Mouse (Mus musculus) liver, embryonic 16.5 days (tissue): ENCODE results near the gene Cnn3. TPM values are rescaled to one million over a fixed set of nuclear protein-coding genes. Genes with fewer than 3 reads are reported as not detected.

ENCODE experiments used
- ATAC-seq: fragments of 200-750 bp; cut with Nextera tagmentation; 2 replicates; pipeline ENCODE4 v1.8.0; 2017; ENCODE audit warnings: low read depth, mild to moderate bottlenecking, moderate number of reproducible peaks, moderate library complexity
- H3K27ac ChIP-seq: fragments of 300-500 bp; sonication (generic); 2 replicates; pipeline ENCODE4 v1.5.1; 2014; ENCODE audit warnings: mild to moderate bottlenecking, low read length
- H3K27me3 ChIP-seq: fragments of 300-500 bp; sonication (generic); 2 replicates; pipeline ENCODE4 v1.6.1; 2014; ENCODE audit warnings: low read depth, low read length, mixed read lengths; ENCODE audit not compliant: control insufficient read depth, insufficient read depth
- H3K36me3 ChIP-seq: fragments of 300-500 bp; sonication (generic); 2 replicates; pipeline ENCODE4 v1.6.1; 2014; ENCODE audit warnings: mild to moderate bottlenecking; ENCODE audit not compliant: control insufficient read depth, insufficient read depth
- H3K4me1 ChIP-seq: fragments of 300-500 bp; sonication (generic); 2 replicates; pipeline ENCODE4 v1.6.1; 2014; ENCODE audit warnings: low read depth, low read length, mixed read lengths; ENCODE audit not compliant: control insufficient read depth
- H3K4me2 ChIP-seq: fragments of 300-500 bp; sonication (generic); 2 replicates; pipeline ENCODE4 v1.6.1; 2014; ENCODE audit warnings: low read depth, low read length, mixed read lengths
- H3K4me3 ChIP-seq: fragments of 300-500 bp; sonication (generic); 2 replicates; pipeline ENCODE4 v1.5.1; 2014; ENCODE audit warnings: low read depth, mild to moderate bottlenecking, low read length
- H3K9ac ChIP-seq: fragments of 300-500 bp; sonication (generic); 2 replicates; pipeline ENCODE4 v1.6.1; 2014; ENCODE audit warnings: low read depth, low read length
- H3K9me3 ChIP-seq: fragments of 300-500 bp; sonication (generic); replicated peaks from 2 replicates; pipeline ENCODE4 v1.6.1; 2016; ENCODE audit warnings: low read length; ENCODE audit not compliant: control insufficient read depth
- WGBS: fragments of 180-500 bp; shearing (Covaris S2); extraction: QIAGEN DNeasy Blood & Tissue Kit; methylation state at CpG from one replicate; pipeline ENCODE4 v1.1.7; 2014; ENCODE audit not compliant: insufficient replicate concordance; 5-methylcytosine and 5-hydroxymethylcytosine counted together
- polyA plus RNA-seq: library from polyadenylated mRNA; unstranded; fragments of >200 nt; fragmentation: Nextera tagmentation; extraction: Ambion mirVana; gene quantifications from 2 replicates; pipeline ENCODE4 v1.2.1, GENCODE M21; 2015

Gene Cnn3
- polyA plus RNA-seq, 1 experiment from 2014 or later, result 100.0 TPM

- Histone ChIP-seq H3K4me3 (no peak overlapping the region), H3K9ac (no peak overlapping the region), H3K27me3 (no peaks in the 10 kb centered on the region), H3K4me1 (peaks cover 17% of the 10 kb centered on the region), H3K9me3 (no peaks in the 10 kb centered on the region), H3K4me2 (no peak overlapping the region), H3K27ac (no peak overlapping the region), H3K36me3 (peaks cover 13% of the 10 kb centered on the region)
- WGBS, result 38% methylated on average over 14 of the region's 14 CpGs
- ATAC-seq, result no peak; the same call in 1 of the 2 replicates
Observed at GRCm38 (mm10) chr3:121458545-121459492, 32.5 kb downstream of the Cnn3 start.

GRCm38 (mm10) chr3:121460473-121461193, 34.3 kb downstream of the Cnn3 start:
- Histone ChIP-seq H3K4me2 (peak overlapping the region; percentile 56), H3K9ac (peak overlapping the region; percentile 35), H3K27me3 (no peaks in the 10 kb centered on the region), H3K4me3 (peak overlapping the region; percentile 18; the same call in 1 of the 2 replicates), H3K9me3 (no peaks in the 10 kb centered on the region), H3K27ac (peak overlapping the region; percentile 75), H3K4me1 (peaks cover 17% of the 10 kb centered on the region), H3K36me3 (peaks cover 11% of the 10 kb centered on the region)
- 32% methylated on average over 16 of the region's 16 CpGs for WGBS
- peak; percentile 91 for ATAC-seq

- 70% methylated on average over 13 of the region's 13 CpGs for WGBS
- Histone ChIP-seq H3K9ac (no peak overlapping the region), H3K36me3 (peaks cover 4% of the 10 kb centered on the region), H3K27me3 (no peaks in the 10 kb centered on the region), H3K4me3 (no peak overlapping the region), H3K27ac (no peak overlapping the region), H3K4me2 (no peak overlapping the region), H3K4me1 (peaks cover 17% of the 10 kb centered on the region), H3K9me3 (no peaks in the 10 kb centered on the region)
- ATAC-seq, result no peak
Observed at GRCm38 (mm10) chr3:121461477-121461876, 35.2 kb downstream of the Cnn3 start.

- H3K9me3 ChIP-seq, result no peaks in the 10 kb centered on the region
- H3K27me3 ChIP-seq, result no peaks in the 10 kb centered on the region
- peaks cover 22% of the 10 kb centered on the region for H3K4me1 ChIP-seq
- H3K4me3 ChIP-seq, result no peak overlapping the region
- H3K27ac ChIP-seq, result no peak overlapping the region
- H3K4me2 ChIP-seq, result no peak overlapping the region
- H3K9ac ChIP-seq, result no peak overlapping the region
- 73% methylated on average over 3 of the region's 3 CpGs for WGBS
- no peaks in the 10 kb centered on the region for H3K36me3 ChIP-seq
- no peak for ATAC-seq
Observed at GRCm38 (mm10) chr3:121462782-121463181, 36.5 kb downstream of the Cnn3 start.

- WGBS, result 77% methylated on average over 7 of the region's 7 CpGs
- H3K4me1 ChIP-seq, result peaks cover 24% of the 10 kb centered on the region
- no peak overlapping the region for H3K27ac ChIP-seq
- no peaks in the 10 kb centered on the region for H3K36me3 ChIP-seq
- no peaks in the 10 kb centered on the region for H3K27me3 ChIP-seq
- no peak overlapping the region for H3K4me3 ChIP-seq
- no peak overlapping the region for H3K4me2 ChIP-seq
- H3K9ac ChIP-seq, result no peak overlapping the region
- no peaks in the 10 kb centered on the region for H3K9me3 ChIP-seq
- ATAC-seq, result no peak
Observed at GRCm38 (mm10) chr3:121464733-121465305, 38.5 kb downstream of the Cnn3 start.

- Histone ChIP-seq H3K9ac (no peak overlapping the region), H3K27ac (no peak overlapping the region), H3K36me3 (no peaks in the 10 kb centered on the region), H3K4me1 (peaks cover 17% of the 10 kb centered on the region), H3K4me3 (no peak overlapping the region), H3K9me3 (no peaks in the 10 kb centered on the region), H3K27me3 (no peaks in the 10 kb centered on the region), H3K4me2 (no peak overlapping the region)
- no peak for ATAC-seq
- WGBS, result 77% methylated on average over 10 of the region's 10 CpGs
Observed at GRCm38 (mm10) chr3:121465795-121466194, 39.5 kb downstream of the Cnn3 start.

- no peak for ATAC-seq
- 26% methylated on average over 10 of the region's 10 CpGs for WGBS
- H3K4me1 ChIP-seq, result peaks cover 12% of the 10 kb centered on the region
- no peak overlapping the region for H3K27ac ChIP-seq
- no peaks in the 10 kb centered on the region for H3K27me3 ChIP-seq
- H3K36me3 ChIP-seq, result no peaks in the 10 kb centered on the region
- no peaks in the 10 kb centered on the region for H3K9me3 ChIP-seq
- no peak overlapping the region for H3K4me3 ChIP-seq
- no peak overlapping the region for H3K4me2 ChIP-seq
- no peak overlapping the region for H3K9ac ChIP-seq
Observed at GRCm38 (mm10) chr3:121467094-121467552, 40.8 kb downstream of the Cnn3 start.

GRCm38 (mm10) chr3:121468136-121468535, 41.8 kb downstream of the Cnn3 start:
- no peak for ATAC-seq
- Histone ChIP-seq H3K36me3 (no peaks in the 10 kb centered on the region), H3K9ac (no peak overlapping the region), H3K9me3 (no peaks in the 10 kb centered on the region), H3K27me3 (no peaks in the 10 kb centered on the region), H3K4me2 (no peak overlapping the region), H3K4me1 (peaks cover 12% of the 10 kb centered on the region), H3K4me3 (no peak overlapping the region), H3K27ac (no peak overlapping the region)
- WGBS, result 50% methylated on average over 1 of the region's 2 CpGs
